Mouse (Mus musculus) erythroblast, embryonic 14.5 days (primary cell): ENCODE measurements around the gene Hsf2bp.

Source experiments
- GATA1 ChIP-seq: IDR thresholded peaks from 2 replicates; pipeline ENCODE4 v1.6.1; 2012; ENCODE audit warnings: low read length, inconsistent platforms, mixed read lengths
- TAL1 ChIP-seq: IDR thresholded peaks from 3 replicates; pipeline ENCODE4 v1.6.1; 2012; ENCODE audit warnings: low read length, inconsistent platforms, mixed read lengths

- no peak for TF ChIP-seq TAL1
- no peak for TF ChIP-seq GATA1
Measured at GRCm38 (mm10) chr17:31935091-31935830, 100.9 kb downstream of the Hsf2bp start.
